In genomic region chr5:99613321-99614118, GRCm38 (mm10) we compare ENCODE assay signal across 8 mouse cellular contexts.
DNase-seq lines count a peak whose midpoint lies in the region; ATAC-seq and TF ChIP-seq lines count a peak whose summit lies in the region.

No protein-coding gene starts in this region.

- peak overlapping the region; percentile 39 for H3K4me2 ChIP-seq in embryonic facial prominence, embryonic 15.5 days (replicated peaks)
- H3K4me2 ChIP-seq in limb, embryonic 12.5 days: peak overlapping the region; percentile 62

- H3K9me3 ChIP-seq in embryonic facial prominence, embryonic 15.5 days (replicated peaks): no peaks in the 10 kb centered on the region
- H3K9me3 ChIP-seq in limb, embryonic 12.5 days: no peaks in the 10 kb centered on the region

- 2% methylated on average over 24 of the region's 24 CpGs for WGBS in embryonic facial prominence, embryonic 15.5 days
- 1% methylated on average over 24 of the region's 24 CpGs for WGBS in limb, embryonic 12.5 days

- peaks cover 11% of the 10 kb centered on the region for H3K4me1 ChIP-seq in embryonic facial prominence, embryonic 15.5 days
- peaks cover 40% of the 10 kb centered on the region for H3K4me1 ChIP-seq in limb, embryonic 12.5 days (replicated peaks)

- H3K27ac ChIP-seq in left cerebral cortex, adult 2 months: peak overlapping the region; percentile 20
- H3K27ac ChIP-seq in embryonic facial prominence, embryonic 15.5 days (replicated peaks): no peak overlapping the region
- H3K27ac ChIP-seq in limb, embryonic 12.5 days: peak overlapping the region; percentile 58

- no peak for TF ChIP-seq CTCF in left cerebral cortex, adult 2 months (IDR thresholded peaks at IDR 0.05)

- peak overlapping the region; percentile 40 for H3K4me3 ChIP-seq in left cerebral cortex, adult 2 months
- peak overlapping the region; percentile 12 for H3K4me3 ChIP-seq in embryonic facial prominence, embryonic 15.5 days (replicated peaks)
- H3K4me3 ChIP-seq in limb, embryonic 12.5 days (replicated peaks): peak overlapping the region; percentile 23

- no peak overlapping the region for H3K9ac ChIP-seq in embryonic facial prominence, embryonic 15.5 days
- H3K9ac ChIP-seq in limb, embryonic 12.5 days (replicated peaks): 0 out of 2 replicates have a peak overlapping the region, but pooled peaks have one; percentile 9

- no peak for DNase-seq in left cerebral cortex, adult 2 months (ENCODE audit: extremely low spot score in 1 of 2, low spot score in 2 of 2)
- no peak for DNase-seq in left cerebral cortex, postnatal 14 days (ENCODE audit: low spot score in 2 of 2)
- peak; percentile 89 for DNase-seq in retina, postnatal 1 day
- no peak for DNase-seq in urinary bladder, postnatal 25 days (ENCODE audit: low spot score)
- no peak for DNase-seq in lung, postnatal 10 days
- no peak for DNase-seq in ovary, adult 18-20 months (ENCODE audit: low spot score)

- no peaks in the 10 kb centered on the region for H3K36me3 ChIP-seq in embryonic facial prominence, embryonic 15.5 days
- H3K36me3 ChIP-seq in limb, embryonic 12.5 days: no peaks in the 10 kb centered on the region

- intact Hi-C loops in left cerebral cortex, adult 2 months (cut with DNase I): no loop called here
- intact Hi-C loops in left cerebral cortex, postnatal 14 days (cut with DNase I): no loop called here

- ATAC-seq in embryonic facial prominence, embryonic 15.5 days (ENCODE audit: insufficient number of reproducible peaks, low FRiP score, low TSS enrichment, low read depth): no peak
- ATAC-seq in limb, embryonic 12.5 days (ENCODE audit: insufficient number of reproducible peaks, insufficient read depth, low FRiP score, low TSS enrichment, low read depth): peak; percentile 63; the same call in 1 of the 2 replicates

- peaks cover 28% of the 10 kb centered on the region for H3K27me3 ChIP-seq in embryonic facial prominence, embryonic 15.5 days
- peaks cover 25% of the 10 kb centered on the region for H3K27me3 ChIP-seq in limb, embryonic 12.5 days
